Mouse (Mus musculus) mesoderm, embryonic 11.5 days (tissue): ENCODE results near the gene Camk1d.

Experiments used
- DNase-seq: peaks from one replicate; pipeline ENCODE4 v3.0.0-alpha.2; 2012; ENCODE audit warnings: low read depth, low spot score

Camk1d gene

GRCm38 (mm10) chr2:5478256-5478655 is 236.1 kb downstream of the Camk1d start:
- no peak for DNase-seq

- DNase-seq, result no peak
Measured at GRCm38 (mm10) chr2:5477525-5477924, 236.8 kb downstream of the Camk1d start.

GRCm38 (mm10) chr2:5469366-5469941 is 244.9 kb downstream of the Camk1d start:
- no peak for DNase-seq

- DNase-seq, result no peak
Measured at GRCm38 (mm10) chr2:5467537-5467936, 246.8 kb downstream of the Camk1d start.

- no peak for DNase-seq
Measured at GRCm38 (mm10) chr2:5458671-5459235, 255.6 kb downstream of the Camk1d start.

- DNase-seq, result no peak
Measured at GRCm38 (mm10) chr2:5458075-5458494, 256.2 kb downstream of the Camk1d start.

- no peak for DNase-seq
Measured at GRCm38 (mm10) chr2:5456108-5456507, 258.2 kb downstream of the Camk1d start.

GRCm38 (mm10) chr2:5454830-5455229 is 259.5 kb downstream of the Camk1d start:
- DNase-seq, result no peak

- DNase-seq, result peak; percentile 37
Measured at GRCm38 (mm10) chr2:5451654-5452053, 262.7 kb downstream of the Camk1d start.

GRCm38 (mm10) chr2:5445357-5445756 is 269.0 kb downstream of the Camk1d start:
- no peak for DNase-seq

- DNase-seq, result no peak
Measured at GRCm38 (mm10) chr2:5437690-5438089, 276.6 kb downstream of the Camk1d start.

- no peak for DNase-seq
Measured at GRCm38 (mm10) chr2:5435587-5436253, 278.6 kb downstream of the Camk1d start.

GRCm38 (mm10) chr2:5431309-5431708 is 283.0 kb downstream of the Camk1d start:
- DNase-seq, result peak; percentile 44

GRCm38 (mm10) chr2:5429921-5430320 is 284.4 kb downstream of the Camk1d start:
- no peak for DNase-seq

GRCm38 (mm10) chr2:5426110-5426509 is 288.2 kb downstream of the Camk1d start:
- no peak for DNase-seq

- no peak for DNase-seq
Measured at GRCm38 (mm10) chr2:5425612-5426011, 288.7 kb downstream of the Camk1d start.

GRCm38 (mm10) chr2:5420621-5421196 is 293.6 kb downstream of the Camk1d start:
- peak; percentile 11 for DNase-seq

GRCm38 (mm10) chr2:5418802-5419201 is 295.5 kb downstream of the Camk1d start:
- no peak for DNase-seq

- DNase-seq, result no peak
Measured at GRCm38 (mm10) chr2:5417158-5418032, 296.9 kb downstream of the Camk1d start.

GRCm38 (mm10) chr2:5411774-5412173 is 302.5 kb downstream of the Camk1d start:
- DNase-seq, result no peak

GRCm38 (mm10) chr2:5403850-5404249 is 310.5 kb downstream of the Camk1d start:
- DNase-seq, result peak; percentile 43

- DNase-seq, result no peak
Measured at GRCm38 (mm10) chr2:5402036-5402435, 312.3 kb downstream of the Camk1d start.
